Mouse (Mus musculus) embryonic facial prominence, embryonic 12.5 days (tissue): ENCODE data around the gene Slc4a1ap. TPM values are rescaled to one million over a fixed set of nuclear protein-coding genes. Genes with fewer than 3 reads are reported as not detected.

Experiments
- ATAC-seq: fragments of 200-750 bp; cut with Nextera tagmentation; 2 replicates; pipeline ENCODE4 v1.8.0; 2017; ENCODE audit not compliant: insufficient number of reproducible peaks, insufficient read depth, low FRiP score, low TSS enrichment
- H3K27ac ChIP-seq: fragments of 300-500 bp; sonication (generic); 2 replicates; pipeline ENCODE4 v1.5.1; 2016; ENCODE audit warnings: mild to moderate bottlenecking
- H3K27me3 ChIP-seq: fragments of 300-500 bp; sonication (generic); 2 replicates; pipeline ENCODE4 v1.6.1; 2016; ENCODE audit warnings: mild to moderate bottlenecking, moderate library complexity
- H3K36me3 ChIP-seq: fragments of 300-500 bp; sonication (generic); 2 replicates; pipeline ENCODE4 v1.6.1; 2016; ENCODE audit warnings: mild to moderate bottlenecking
- H3K4me1 ChIP-seq: fragments of 300-500 bp; sonication (generic); 2 replicates; pipeline ENCODE4 v1.6.1; 2016
- H3K4me2 ChIP-seq: fragments of 300-500 bp; sonication (generic); replicated peaks from 2 replicates; pipeline ENCODE4 v1.6.1; 2016; ENCODE audit warnings: mild to moderate bottlenecking, moderate library complexity
- H3K4me3 ChIP-seq: fragments of 300-500 bp; sonication (generic); 2 replicates; pipeline ENCODE4 v1.5.1; 2016; ENCODE audit warnings: mild to moderate bottlenecking
- H3K9ac ChIP-seq: fragments of 300-500 bp; sonication (generic); 2 replicates; pipeline ENCODE4 v1.6.1; 2016; ENCODE audit warnings: mild to moderate bottlenecking, moderate library complexity
- H3K9me3 ChIP-seq: fragments of 300-500 bp; sonication (generic); 2 replicates; pipeline ENCODE4 v1.6.1; 2016; ENCODE audit warnings: mild to moderate bottlenecking, moderate library complexity
- WGBS: fragments of 180-500 bp; shearing (Covaris S2); methylation state at CpG from one replicate; pipeline ENCODE4 v1.1.7; 2016; 5-methylcytosine and 5-hydroxymethylcytosine counted together
- polyA plus RNA-seq: library from polyadenylated mRNA; unstranded; fragments of >200 nt; fragmentation: Nextera tagmentation; extraction: Ambion mirVana; gene quantifications from 2 replicates; pipeline ENCODE4 v1.2.1, GENCODE M21; 2016

Slc4a1ap gene
- polyA plus RNA-seq = 39.6 and 41.5 TPM in 2 replicates

GRCm38 (mm10) chr5:31526354-31527116 lies at the start of gene Slc4a1ap:
Gene Slc4a1ap (plus strand): TSS chr5:31526995.
- Histone ChIP-seq H3K4me1 (peaks cover 19% of the 10 kb centered on the region), H3K4me3 (peak within 1 kb of the TSS; percentile 98), H3K27ac (peak within 1 kb of the TSS; percentile 80), H3K4me2 (peak within 1 kb of the TSS; percentile 96), H3K9ac (peak within 1 kb of the TSS; percentile 94), H3K27me3 (no peaks in the 10 kb centered on the region), H3K9me3 (no peaks in the 10 kb centered on the region), H3K36me3 (peaks cover 42% of the 10 kb centered on the region)
- 0 out of 2 replicates have a peak, but pooled peaks have one; percentile 41 for ATAC-seq
- WGBS = under 1% methylated on average over 28 of the region's 28 CpGs

- 95% methylated on average over 4 of the region's 4 CpGs for WGBS
- H3K4me3 ChIP-seq = no peak overlapping the region
- peaks cover 71% of the 10 kb centered on the region for H3K36me3 ChIP-seq
These were observed 46.3 kb upstream of the Slc4a1ap start for GRCm38 (mm10) chr5:31480536-31480935.

GRCm38 (mm10) chr5:31485440-31485839 lies 41.4 kb upstream of the Slc4a1ap start, which contains the start of gene 4930548H24Rik:
Gene 4930548H24Rik (plus strand): TSS chr5:31485740.
- Histone ChIP-seq H3K4me1 (no peaks in the 10 kb centered on the region), H3K36me3 (peaks cover 29% of the 10 kb centered on the region), H3K4me2 (no peak within 1 kb of the TSS), H3K4me3 (no peak within 1 kb of the TSS), H3K27ac (no peak within 1 kb of the TSS), H3K27me3 (no peaks in the 10 kb centered on the region), H3K9me3 (no peaks in the 10 kb centered on the region), H3K9ac (no peak within 1 kb of the TSS)
- 92% methylated on average over 3 of the region's 3 CpGs for WGBS
- ATAC-seq = no peak

More at GRCm38 (mm10) chr5:31480536-31480935, 46.3 kb upstream of the Slc4a1ap start:
- Histone ChIP-seq H3K27me3 (no peaks in the 10 kb centered on the region), H3K27ac (no peak overlapping the region), H3K4me1 (no peaks in the 10 kb centered on the region), H3K9ac (no peak overlapping the region), H3K4me2 (no peak overlapping the region), H3K9me3 (no peaks in the 10 kb centered on the region)
- ATAC-seq = no peak

- Histone ChIP-seq H3K4me2 (no peak overlapping the region), H3K9me3 (no peaks in the 10 kb centered on the region), H3K27ac (no peak overlapping the region), H3K27me3 (no peaks in the 10 kb centered on the region), H3K36me3 (peaks cover 11% of the 10 kb centered on the region), H3K9ac (no peak overlapping the region), H3K4me3 (no peak overlapping the region), H3K4me1 (no peaks in the 10 kb centered on the region)
- ATAC-seq = no peak
- 94% methylated on average over 3 of the region's 3 CpGs for WGBS
These were observed 38.9 kb upstream of the Slc4a1ap start for GRCm38 (mm10) chr5:31487889-31488288.

- ATAC-seq = no peak
- no peak overlapping the region for H3K9ac ChIP-seq
- WGBS = 65% methylated on average over 7 of the region's 7 CpGs
- H3K4me2 ChIP-seq = no peak overlapping the region
- H3K36me3 ChIP-seq = peaks cover 6% of the 10 kb centered on the region
- no peak overlapping the region for H3K4me3 ChIP-seq
- no peaks in the 10 kb centered on the region for H3K9me3 ChIP-seq
- H3K27me3 ChIP-seq = no peaks in the 10 kb centered on the region
- H3K4me1 ChIP-seq = no peaks in the 10 kb centered on the region
- no peak overlapping the region for H3K27ac ChIP-seq
These were observed 37.6 kb upstream of the Slc4a1ap start for GRCm38 (mm10) chr5:31489116-31489769.

GRCm38 (mm10) chr5:31492031-31492430 lies 34.8 kb upstream of the Slc4a1ap start:
- peaks cover 10% of the 10 kb centered on the region for H3K36me3 ChIP-seq
- no peak overlapping the region for H3K4me2 ChIP-seq
- no peak overlapping the region for H3K27ac ChIP-seq
- H3K27me3 ChIP-seq = no peaks in the 10 kb centered on the region
- no peaks in the 10 kb centered on the region for H3K9me3 ChIP-seq
- no peak for ATAC-seq
- 62% methylated on average over 1 of the region's 1 CpGs for WGBS
- no peak overlapping the region for H3K9ac ChIP-seq
- no peak overlapping the region for H3K4me3 ChIP-seq
- peaks cover 8% of the 10 kb centered on the region; the same call in 1 of the 2 replicates for H3K4me1 ChIP-seq

GRCm38 (mm10) chr5:31494513-31495297 lies 32.1 kb upstream of the Slc4a1ap start, which contains the start of gene Gpn1:
Gene Gpn1 (plus strand): TSS chr5:31494741.
- under 1% methylated on average over 49 of the region's 49 CpGs for WGBS
- Histone ChIP-seq H3K9ac (peak within 1 kb of the TSS; percentile 76), H3K4me3 (peak within 1 kb of the TSS; percentile 88), H3K27ac (no peak within 1 kb of the TSS), H3K27me3 (no peaks in the 10 kb centered on the region), H3K9me3 (no peaks in the 10 kb centered on the region), H3K4me2 (peak within 1 kb of the TSS; percentile 81), H3K36me3 (peaks cover 32% of the 10 kb centered on the region), H3K4me1 (peaks cover 8% of the 10 kb centered on the region; the same call in 1 of the 2 replicates)
- peak; percentile 99 for ATAC-seq

GRCm38 (mm10) chr5:31504843-31505242 lies 22.0 kb upstream of the Slc4a1ap start:
- no peak overlapping the region for H3K27ac ChIP-seq
- no peak overlapping the region for H3K4me3 ChIP-seq
- no peaks in the 10 kb centered on the region for H3K4me1 ChIP-seq
- 88% methylated on average over 10 of the region's 10 CpGs for WGBS
- ATAC-seq = no peak
- no peaks in the 10 kb centered on the region for H3K9me3 ChIP-seq
- H3K36me3 ChIP-seq = peaks cover 81% of the 10 kb centered on the region
- no peak overlapping the region for H3K4me2 ChIP-seq
- H3K9ac ChIP-seq = no peak overlapping the region
- no peaks in the 10 kb centered on the region for H3K27me3 ChIP-seq

GRCm38 (mm10) chr5:31512481-31512880 lies 14.3 kb upstream of the Slc4a1ap start:
- no peaks in the 10 kb centered on the region for H3K27me3 ChIP-seq
- H3K36me3 ChIP-seq = peaks cover 91% of the 10 kb centered on the region
- 85% methylated on average over 1 of the region's 1 CpGs for WGBS
- no peaks in the 10 kb centered on the region for H3K4me1 ChIP-seq
- H3K27ac ChIP-seq = no peak overlapping the region
- ATAC-seq = no peak
- no peak overlapping the region for H3K4me3 ChIP-seq
- H3K9ac ChIP-seq = no peak overlapping the region
- no peak overlapping the region for H3K4me2 ChIP-seq
- H3K9me3 ChIP-seq = no peaks in the 10 kb centered on the region

- Histone ChIP-seq H3K9ac (no peak overlapping the region), H3K4me2 (no peak overlapping the region), H3K9me3 (no peaks in the 10 kb centered on the region)
These were observed 6.2 kb upstream of the Slc4a1ap start for GRCm38 (mm10) chr5:31520556-31520955.

GRCm38 (mm10) chr5:31527117-31527680 lies 404 bp downstream of the Slc4a1ap start:
- ATAC-seq = 0 out of 2 replicates have a peak, but pooled peaks have one; percentile 6
- Histone ChIP-seq H3K4me1 (peaks cover 19% of the 10 kb centered on the region), H3K9me3 (no peaks in the 10 kb centered on the region), H3K4me3 (peak overlapping the region; percentile 98), H3K27me3 (no peaks in the 10 kb centered on the region), H3K4me2 (peak overlapping the region; percentile 96), H3K27ac (peak overlapping the region; percentile 80; the same call in 1 of the 2 replicates), H3K36me3 (peaks cover 43% of the 10 kb centered on the region), H3K9ac (peak overlapping the region; percentile 94)
- 4% methylated on average over 40 of the region's 40 CpGs for WGBS

More at GRCm38 (mm10) chr5:31520556-31520955, 6.2 kb upstream of the Slc4a1ap start:
- Histone ChIP-seq H3K27ac (no peak overlapping the region), H3K4me1 (peaks cover 2% of the 10 kb centered on the region), H3K27me3 (no peaks in the 10 kb centered on the region), H3K36me3 (peaks cover 70% of the 10 kb centered on the region), H3K4me3 (no peak overlapping the region)
- no peak for ATAC-seq
- whole genome bisulfite sequencing = 93% methylated on average over 6 of the region's 6 CpGs
